Mouse (Mus musculus): ENCODE measurements at regions not wholly inside any gene's neighbourhood (a gene's known extent, or its start where the extent isn't known, plus 50 kb on each side); places are given as distances from the start of the nearest gene placed in this dataset.
"Not testable (repeated sequence)": the region's sequence is repeated elsewhere in the genome, so short reads cannot be mapped to it uniquely, and the experiment has no call there.

DNA sequence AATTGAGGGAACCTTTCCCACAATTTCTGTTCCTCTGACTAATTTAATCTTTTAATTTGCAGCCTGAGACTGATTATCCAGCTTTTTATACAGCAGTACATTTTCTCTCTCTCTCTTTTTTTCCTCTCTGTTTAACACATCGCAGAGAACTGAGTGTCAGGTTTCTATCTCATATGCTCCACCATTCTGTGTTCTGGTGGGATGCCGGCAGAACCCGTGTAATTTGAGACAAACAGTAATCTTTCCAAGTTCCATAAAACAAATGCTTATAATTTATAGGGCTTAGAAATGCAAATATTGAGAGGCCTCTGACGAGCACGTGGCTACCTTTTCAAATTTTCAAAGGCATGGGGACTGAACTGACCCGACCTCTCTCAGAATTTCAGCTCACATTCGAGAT lies 59.1 kb downstream of the Zbtb18 start:
- intact Hi-C loops (cut with DNase I): no loop called here
- no peak for DNase-seq

DNA sequence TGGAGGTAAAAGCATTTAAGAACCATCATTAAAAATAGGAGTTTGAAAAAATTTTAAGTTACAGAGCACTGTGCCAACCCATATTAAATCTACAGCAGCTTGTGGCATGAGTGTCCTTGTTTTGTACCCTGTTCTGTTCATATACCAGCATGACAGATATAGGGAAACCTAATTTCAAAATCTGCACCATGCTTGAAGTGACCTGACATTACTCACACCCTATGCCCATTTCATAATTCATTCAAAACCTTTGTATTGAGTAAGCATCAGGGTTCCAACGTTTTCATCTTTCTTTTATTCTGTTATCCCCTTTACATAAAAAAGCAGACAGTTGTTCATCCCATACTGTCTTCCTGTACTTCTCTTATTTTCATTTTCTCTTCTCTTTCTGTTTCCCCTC lies 61.8 kb downstream of the Zbtb18 start:
- intact Hi-C loops (cut with DNase I): no loop called here
- no peak for DNase-seq

GRCm38 (mm10) chr1:177504743-177505142 lies 62.6 kb downstream of the Zbtb18 start:
- intact Hi-C loops (cut with DNase I): no loop called here

DNA sequence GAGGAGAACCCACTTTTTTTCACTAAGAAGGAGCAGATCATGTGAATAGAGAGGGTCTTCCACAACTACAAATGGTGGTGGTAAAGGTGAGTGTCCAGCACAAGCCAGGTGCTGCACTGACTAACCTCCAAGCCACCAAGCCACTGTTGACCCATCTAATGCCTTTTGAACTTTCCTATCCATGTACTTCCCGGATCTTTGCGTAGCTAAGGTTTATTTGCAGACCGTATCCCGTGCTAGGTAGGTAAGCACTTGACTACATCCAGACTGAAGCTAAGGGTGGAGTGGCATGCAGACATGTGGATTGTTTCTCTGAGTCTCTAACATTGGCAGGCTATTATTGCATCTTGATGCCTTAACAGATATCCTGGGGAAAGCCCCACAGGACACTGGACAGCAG lies 65.2 kb downstream of the Zbtb18 start:
- intact Hi-C loops (cut with DNase I); DNase-seq: not testable (repeated sequence)

More at GRCm38 (mm10) chr1:177504743-177505142, 62.6 kb downstream of the Zbtb18 start:
- no peak for DNase-seq

DNA sequence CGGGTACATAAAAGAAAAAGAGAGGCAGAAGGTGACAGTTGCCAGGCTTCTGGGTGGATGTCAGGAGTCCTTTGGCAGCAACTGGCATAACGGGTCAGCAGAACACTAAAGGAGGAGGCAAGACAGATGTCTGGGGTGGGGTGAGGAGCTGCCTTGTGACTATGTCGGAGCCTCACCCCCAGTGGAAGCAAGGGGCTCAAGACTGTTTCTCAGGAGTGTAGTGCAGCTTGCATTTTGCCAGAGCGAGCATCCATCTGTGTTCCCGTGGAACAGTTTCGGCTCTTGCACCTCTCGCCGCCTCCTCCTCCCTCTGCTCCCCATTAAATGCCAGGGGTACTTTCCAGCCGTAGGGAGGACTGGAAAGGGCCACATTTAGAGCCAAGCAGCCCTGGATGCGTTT lies 67.6 kb downstream of the Zbtb18 start:
- DNase-seq: no peak
- intact Hi-C loops (cut with DNase I): no loop called here

- intact Hi-C loops (cut with DNase I): no loop called here
Measured at GRCm38 (mm10) chr1:177512116-177512515, 70.0 kb downstream of the Zbtb18 start.

DNA sequence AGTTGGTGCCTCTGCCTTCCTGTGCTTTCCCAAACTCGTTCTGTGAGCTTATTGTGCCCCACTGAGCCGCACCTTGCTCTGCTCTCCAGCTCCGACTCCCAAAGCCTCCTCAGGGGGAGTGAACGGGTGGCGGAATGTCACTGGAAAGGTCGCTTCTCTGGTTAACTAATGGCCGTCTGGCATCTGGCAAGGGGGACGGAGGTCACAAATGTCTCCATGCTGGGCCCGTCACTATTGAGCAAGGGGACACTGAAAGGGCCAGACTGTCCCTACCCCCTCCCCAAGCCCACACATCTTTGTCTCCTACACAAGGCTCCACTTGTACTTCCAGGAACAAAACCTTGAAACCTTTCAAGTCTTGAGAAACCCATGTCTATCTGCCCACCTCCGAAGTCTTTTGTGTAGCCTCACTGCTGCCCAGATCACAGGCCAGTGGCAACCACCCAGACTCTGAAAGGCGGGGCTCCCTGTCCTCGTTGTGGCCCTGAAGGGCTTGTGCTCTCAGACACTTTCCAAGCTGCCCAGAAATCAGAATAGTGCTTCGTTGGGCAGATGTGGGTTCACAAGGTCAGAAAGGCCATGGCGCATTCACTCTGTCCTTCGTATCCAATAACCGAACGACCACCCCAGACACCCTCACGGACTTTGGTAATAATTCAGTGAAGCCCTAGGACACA lies 75.9 kb downstream of the Zbtb18 start:
- DNase-seq: no peak

More at GRCm38 (mm10) chr1:177512116-177512515, 70.0 kb downstream of the Zbtb18 start:
- DNase-seq: no peak

GRCm38 (mm10) chr1:177518897-177519513 lies 76.9 kb downstream of the Zbtb18 start:
- intact Hi-C loops (cut with DNase I): no loop called here

More for the DNA sequence above, 75.9 kb downstream of the Zbtb18 start:
- intact Hi-C loops (cut with DNase I): no loop called here

DNA sequence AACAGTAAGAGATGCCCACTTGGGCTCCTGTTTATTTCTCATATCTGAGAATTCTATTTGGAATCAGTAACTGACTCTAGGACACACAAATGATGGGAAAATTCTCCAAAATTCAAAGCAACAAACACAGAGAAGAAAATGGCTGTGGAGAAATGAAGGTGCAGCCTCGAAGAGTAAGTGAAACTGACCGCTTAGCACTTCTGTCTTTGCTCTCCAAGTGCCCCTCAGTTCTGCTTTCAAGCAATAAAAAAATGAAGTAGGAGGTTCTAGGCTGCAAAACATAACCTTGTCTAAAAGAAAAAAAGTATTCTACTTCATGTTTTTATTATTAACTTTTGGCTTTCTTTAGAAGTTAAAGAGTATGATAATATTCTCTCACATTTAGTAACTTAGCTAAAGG lies 79.0 kb downstream of the Zbtb18 start:
- intact Hi-C loops (cut with DNase I): no loop called here
- DNase-seq: no peak

More at GRCm38 (mm10) chr1:177518897-177519513, 76.9 kb downstream of the Zbtb18 start:
- no peak for DNase-seq

GRCm38 (mm10) chr1:177525141-177525540 lies 83.0 kb downstream of the Zbtb18 start:
- intact Hi-C loops (cut with DNase I): no loop called here
- no peak for DNase-seq

DNA sequence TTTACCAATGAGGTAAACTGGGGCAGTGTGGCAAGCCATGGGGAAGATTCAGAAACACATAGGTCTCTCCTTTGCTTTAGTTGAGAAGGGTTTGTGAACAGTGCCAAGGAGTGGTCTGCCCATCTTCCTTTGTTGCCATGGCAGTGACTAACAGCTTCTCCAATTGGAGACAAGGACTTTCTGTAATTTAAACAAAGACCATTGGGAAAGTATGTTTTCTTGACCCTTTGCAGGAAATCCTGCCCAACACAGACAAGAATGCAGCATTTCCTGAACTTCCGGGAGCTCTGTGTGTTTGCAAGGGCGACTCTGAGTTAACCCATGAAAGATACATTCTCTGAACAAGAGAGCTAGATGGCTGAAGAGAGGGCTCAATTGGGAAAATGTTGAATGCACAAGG lies 89.6 kb downstream of the Zbtb18 start:
- intact Hi-C loops (cut with DNase I): no loop called here
- no peak for DNase-seq

DNA sequence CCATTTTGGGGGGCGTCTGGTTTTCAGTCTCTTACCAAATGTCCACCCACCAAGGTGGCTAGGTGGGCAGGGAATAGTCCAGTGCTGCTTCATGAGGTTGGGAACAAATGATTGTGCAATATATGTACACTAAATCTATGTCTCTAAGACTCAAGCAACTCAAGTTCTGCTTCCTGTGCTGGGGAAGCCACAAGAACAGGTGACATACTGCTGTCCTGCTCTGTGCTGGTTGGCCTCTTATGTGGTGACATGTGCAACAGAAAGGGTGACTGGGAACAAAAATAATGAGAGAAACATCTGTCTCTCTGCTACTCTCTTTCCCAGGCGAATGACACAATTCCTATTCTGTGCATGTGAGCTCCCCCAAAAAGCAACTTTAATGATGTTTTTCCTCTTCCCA lies 90.5 kb downstream of the Zbtb18 start:
- intact Hi-C loops (cut with DNase I): no loop called here
- no peak for DNase-seq

DNA sequence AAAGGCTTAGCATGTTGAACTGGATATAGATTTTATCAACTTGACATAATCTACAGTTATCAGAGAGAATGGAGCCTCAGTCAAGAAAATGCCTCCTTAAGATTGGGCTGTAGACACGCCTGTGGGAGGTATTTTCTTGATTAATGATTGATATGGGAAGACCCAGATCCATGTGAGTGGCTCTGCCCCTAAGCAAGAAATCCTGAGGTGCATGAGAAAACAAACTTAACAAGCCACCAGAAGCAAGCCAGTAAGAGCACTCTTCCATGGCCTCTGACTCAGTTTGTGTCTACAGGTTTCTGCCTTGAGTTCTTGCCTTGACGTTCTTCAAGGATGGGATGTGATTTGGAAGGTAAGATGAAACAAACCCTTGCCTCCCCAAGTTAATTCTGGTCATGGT lies 91.2 kb downstream of the Zbtb18 start:
- intact Hi-C loops (cut with DNase I): no loop called here
- no peak for DNase-seq

GRCm38 (mm10) chr1:177545031-177545735 lies 103.0 kb downstream of the Zbtb18 start:
- no peak for DNase-seq
- intact Hi-C loops (cut with DNase I): no loop called here

DNA sequence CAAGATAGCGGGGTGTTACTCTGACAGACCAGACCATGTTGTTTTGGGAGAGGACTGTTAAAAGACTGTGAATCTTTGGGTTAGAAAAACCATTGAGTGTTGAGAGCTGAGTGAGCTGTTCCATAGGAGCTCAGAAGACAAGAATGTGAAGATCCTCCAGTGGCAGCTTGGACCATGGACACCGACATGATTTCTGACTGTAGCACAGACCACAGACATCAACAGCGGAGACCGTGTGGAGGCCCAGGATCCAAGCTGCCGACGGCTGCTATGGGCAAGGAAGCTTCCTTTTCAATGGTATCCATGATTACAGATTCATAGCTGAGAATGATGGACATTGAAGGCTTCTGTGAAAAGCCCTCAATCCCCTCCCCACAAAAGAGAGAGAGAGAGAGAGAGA lies 105.6 kb downstream of the Zbtb18 start:
- intact Hi-C loops (cut with DNase I): no loop called here
- no peak for DNase-seq

- intact Hi-C loops (cut with DNase I): no loop called here
- peak in 1 of 2 experiments; percentile 18 for DNase-seq
Measured at GRCm38 (mm10) chr1:177555471-177556291, 113.5 kb downstream of the Zbtb18 start.

DNA sequence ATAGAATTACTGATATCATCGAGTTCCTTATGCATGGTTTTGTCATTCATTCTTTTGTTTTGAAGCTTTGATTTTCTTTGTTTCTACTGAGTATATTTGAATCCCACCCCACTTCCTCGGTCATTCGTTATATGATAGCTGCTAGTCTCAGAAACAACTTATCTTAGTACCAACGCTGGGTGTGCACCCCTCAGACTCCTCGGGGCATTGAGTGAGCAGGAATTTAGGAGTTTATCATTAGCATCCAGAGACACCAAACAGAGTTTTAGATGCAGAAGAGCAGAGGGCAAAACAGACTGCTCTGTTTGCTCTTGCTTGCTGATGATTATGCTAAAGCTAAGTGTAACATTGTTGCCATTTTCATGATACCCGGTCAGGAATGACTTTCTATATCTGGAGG lies 115.3 kb downstream of the Zbtb18 start:
- no peak for DNase-seq
- intact Hi-C loops (cut with DNase I): no loop called here

DNA sequence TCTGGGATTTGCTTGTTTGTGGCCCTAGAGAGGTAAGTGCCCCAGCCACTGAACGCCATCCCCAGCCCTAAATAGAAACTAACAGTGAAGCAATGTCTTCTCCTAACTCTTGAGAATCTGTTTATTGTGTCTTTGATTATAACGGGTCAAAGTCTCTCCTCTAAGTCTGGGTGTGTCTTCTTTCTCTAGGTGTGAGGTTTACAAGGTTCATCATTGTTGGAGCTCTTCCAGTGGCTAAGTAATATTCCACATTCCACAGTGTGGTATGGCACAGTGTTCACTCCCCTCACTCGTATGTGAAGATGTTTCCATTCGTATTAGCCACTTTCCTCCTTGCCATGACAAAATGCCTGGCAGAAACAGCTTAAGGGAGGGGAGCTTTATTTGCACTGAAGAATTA lies 115.7 kb downstream of the Zbtb18 start:
- intact Hi-C loops (cut with DNase I): no loop called here

GRCm38 (mm10) chr1:177561716-177562588 lies 119.8 kb downstream of the Zbtb18 start:
- no peak for DNase-seq
- intact Hi-C loops (cut with DNase I): no loop called here

More for the DNA sequence above, 115.7 kb downstream of the Zbtb18 start:
- DNase-seq: no peak

- DNase-seq: no peak
- intact Hi-C loops (cut with DNase I): no loop called here
Measured at GRCm38 (mm10) chr1:177562589-177562912, 120.4 kb downstream of the Zbtb18 start.
